Mouse (Mus musculus) megakaryocyte, embryonic 14.5 days (primary cell): Measurements from ENCODE around the gene Tsc22d3.

Experiments used
- FLI1 ChIP-seq: IDR thresholded peaks from 2 replicates; pipeline ENCODE4 v1.6.1; 2012; ENCODE audit warnings: low read length, inconsistent platforms, mixed read lengths
- GATA1 ChIP-seq: IDR thresholded peaks from 3 replicates; pipeline ENCODE4 v1.6.1; 2012; ENCODE audit warnings: mixed read lengths, low read length, inconsistent platforms, borderline replicate concordance

DNA sequence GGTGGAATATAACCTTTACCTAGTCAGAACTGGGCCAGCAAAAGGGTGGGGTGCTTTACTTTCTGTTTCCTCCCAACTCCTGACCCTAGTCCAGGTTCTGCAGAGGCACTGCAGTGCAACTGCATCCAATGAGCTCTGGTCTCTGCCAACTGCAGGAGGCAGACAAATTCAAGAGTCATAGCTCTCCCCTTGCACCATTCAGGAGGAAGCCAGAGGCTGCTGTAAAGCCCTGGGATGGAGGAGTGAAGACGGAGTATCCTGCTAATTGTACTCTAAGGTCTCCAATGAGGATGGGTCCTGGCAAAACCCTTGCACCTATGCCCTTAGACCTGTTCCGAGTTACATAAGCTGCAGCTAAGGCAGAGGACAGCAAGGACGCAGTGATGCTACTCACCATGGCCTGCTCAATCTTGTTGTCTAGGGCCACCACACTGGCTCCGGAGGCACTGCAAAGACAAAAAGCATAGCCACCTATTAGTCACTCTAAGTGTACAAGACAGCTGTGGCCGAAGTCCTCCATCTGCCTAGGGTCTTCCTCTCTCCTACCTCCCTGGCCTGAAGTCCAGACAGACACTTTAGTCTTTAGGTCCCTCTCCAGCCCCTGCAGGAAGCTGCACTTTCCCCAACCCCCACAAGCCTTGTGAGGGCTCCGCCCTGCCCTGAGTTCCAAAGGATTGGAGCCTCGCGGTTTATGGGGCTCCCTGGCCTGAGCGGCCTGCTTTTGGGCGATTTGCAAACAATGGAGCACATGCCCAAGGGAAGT lies 58.6 kb downstream of the Tsc22d3 start:
- no peak for TF ChIP-seq GATA1
- TF ChIP-seq FLI1, result no peak
